Mouse (Mus musculus) stomach, embryonic 14.5 days (tissue): ENCODE results near the gene Strn4. TPM values are rescaled to one million over a fixed set of nuclear protein-coding genes. Genes with fewer than 3 reads are reported as not detected.

Experiments
- ATAC-seq: fragments of 200-750 bp; cut with Nextera tagmentation; 2 replicates; pipeline ENCODE4 v1.8.0; 2017; ENCODE audit warnings: low read depth, moderate TSS enrichment; ENCODE audit not compliant: insufficient number of reproducible peaks, insufficient read depth, low FRiP score
- H3K27ac ChIP-seq: fragments of 300-500 bp; sonication (generic); 2 replicates; pipeline ENCODE4 v1.5.1; 2014; ENCODE audit warnings: mild to moderate bottlenecking, low read length, moderate library complexity, mixed read lengths
- H3K27me3 ChIP-seq: fragments of 300-500 bp; sonication (generic); 2 replicates; pipeline ENCODE4 v1.6.1; 2014; ENCODE audit warnings: low read length, control low read depth, mixed read lengths; ENCODE audit not compliant: control insufficient read depth, insufficient read depth
- H3K36me3 ChIP-seq: fragments of 300-500 bp; sonication (generic); 2 replicates; pipeline ENCODE4 v1.6.1; 2014; ENCODE audit warnings: mild to moderate bottlenecking, control low read depth, low read length, moderate library complexity, mixed read lengths; ENCODE audit not compliant: control insufficient read depth, insufficient read depth
- H3K4me1 ChIP-seq: fragments of 300-500 bp; sonication (generic); 2 replicates; pipeline ENCODE4 v1.6.1; 2014; ENCODE audit warnings: low read length, control low read depth, mixed read lengths; ENCODE audit not compliant: control insufficient read depth, insufficient read depth
- H3K4me2 ChIP-seq: fragments of 300-500 bp; sonication (generic); replicated peaks from 2 replicates; pipeline ENCODE4 v1.6.1; 2014; ENCODE audit warnings: low read depth, low read length, control low read depth
- H3K4me3 ChIP-seq: fragments of 300-500 bp; sonication (generic); 2 replicates; pipeline ENCODE4 v1.5.1; 2014; ENCODE audit warnings: low read depth, low read length, control low read depth
- H3K9ac ChIP-seq: fragments of 300-500 bp; sonication (generic); replicated peaks from 2 replicates; pipeline ENCODE4 v1.6.1; 2014; ENCODE audit warnings: low read depth, mild to moderate bottlenecking, control low read depth, low read length, moderate library complexity, mixed read lengths
- H3K9me3 ChIP-seq: fragments of 300-500 bp; sonication (generic); 2 replicates; pipeline ENCODE4 v1.6.1; 2016; ENCODE audit warnings: low read depth, low read length, control low read depth; ENCODE audit not compliant: control insufficient read depth
- WGBS: fragments of 180-500 bp; shearing (Covaris S2); extraction: QIAGEN DNeasy Blood & Tissue Kit; methylation state at CpG from one replicate; pipeline ENCODE4 v1.1.7; 2014; 5-methylcytosine and 5-hydroxymethylcytosine counted together
- polyA plus RNA-seq: library from polyadenylated mRNA; unstranded; fragments of >200 nt; fragmentation: Nextera tagmentation; extraction: Ambion mirVana; gene quantifications from 2 replicates; pipeline ENCODE4 v1.2.1, GENCODE M21; 2014

The Strn4 gene
- 105 and 120 TPM in 2 replicates for polyA plus RNA-seq

DNA sequence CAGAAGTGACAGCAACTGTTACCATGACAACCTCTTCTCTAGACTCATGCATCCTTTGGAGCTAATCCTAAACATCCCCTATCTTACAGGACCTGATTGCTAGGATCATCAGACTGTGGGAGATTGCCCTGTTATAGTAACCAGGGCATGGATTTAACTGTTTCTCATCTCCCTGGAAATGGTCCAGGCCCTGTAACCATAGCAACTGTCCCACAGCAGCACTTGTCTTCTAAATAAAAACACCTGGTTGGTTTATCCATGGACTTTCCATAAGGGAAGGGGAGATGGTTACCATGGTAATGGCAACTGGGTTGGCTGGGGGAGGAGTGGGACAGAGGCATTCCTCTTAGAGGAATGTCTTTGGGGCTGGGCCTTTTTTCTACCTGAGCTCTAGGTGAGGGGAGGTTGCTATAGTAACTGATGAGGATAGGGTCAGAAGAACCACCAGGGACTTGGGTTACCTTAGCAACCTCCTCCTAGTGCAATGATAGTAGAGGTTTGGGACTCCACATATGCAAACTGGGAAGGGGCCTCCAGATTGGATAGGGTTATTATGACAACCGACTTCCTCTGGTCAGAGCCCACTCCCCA lies at the start of gene Strn4:
Gene Strn4, plus strand, starts transcription at position 539 of the 591 bp plus-strand sequence.
- Histone ChIP-seq H3K4me3 (peak within 1 kb of the TSS; percentile 100), H3K27me3 (peaks cover 3% of the 10 kb centered on the region; the same call in 1 of the 2 replicates), H3K4me1 (peaks cover 37% of the 10 kb centered on the region), H3K4me2 (peak within 1 kb of the TSS; percentile 96), H3K36me3 (no peaks in the 10 kb centered on the region; the same call in 1 of the 2 replicates), H3K27ac (peak within 1 kb of the TSS; percentile 98), H3K9ac (peak within 1 kb of the TSS; percentile 99), H3K9me3 (no peaks in the 10 kb centered on the region)
- no peak for ATAC-seq
- WGBS: 0% methylated on average over 1 of the region's 1 CpGs

DNA sequence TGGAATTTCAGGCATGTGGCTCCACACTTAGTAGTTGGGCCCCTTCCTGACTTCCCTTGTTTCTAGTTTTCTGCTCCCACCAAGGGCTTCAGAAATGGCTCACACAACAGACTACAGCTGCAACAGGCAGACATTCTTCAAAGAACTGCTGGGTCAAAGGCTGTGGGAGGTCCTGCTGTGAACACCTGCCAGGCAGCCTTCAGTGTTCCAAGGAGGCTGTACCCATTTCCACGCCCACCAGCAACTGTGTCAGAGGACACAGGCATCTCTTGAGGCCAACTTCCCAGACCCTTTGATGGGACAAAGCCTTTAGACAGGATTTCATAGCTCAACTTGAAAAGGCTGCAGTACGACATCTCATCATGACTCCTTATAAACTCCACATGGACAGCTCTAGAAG lies 49.2 kb upstream of the Strn4 start:
- peaks cover 3% of the 10 kb centered on the region; the same call in 1 of the 2 replicates for H3K9me3 ChIP-seq
- no peak overlapping the region for H3K9ac ChIP-seq
- no peaks in the 10 kb centered on the region; the same call in 1 of the 2 replicates for H3K4me1 ChIP-seq
- no peak overlapping the region for H3K27ac ChIP-seq
- no peaks in the 10 kb centered on the region for H3K36me3 ChIP-seq
- no peak for ATAC-seq
- no peak overlapping the region for H3K4me3 ChIP-seq
- 44% methylated on average over 2 of the region's 2 CpGs for WGBS
- no peak overlapping the region for H3K4me2 ChIP-seq
- H3K27me3 ChIP-seq: no peaks in the 10 kb centered on the region

DNA sequence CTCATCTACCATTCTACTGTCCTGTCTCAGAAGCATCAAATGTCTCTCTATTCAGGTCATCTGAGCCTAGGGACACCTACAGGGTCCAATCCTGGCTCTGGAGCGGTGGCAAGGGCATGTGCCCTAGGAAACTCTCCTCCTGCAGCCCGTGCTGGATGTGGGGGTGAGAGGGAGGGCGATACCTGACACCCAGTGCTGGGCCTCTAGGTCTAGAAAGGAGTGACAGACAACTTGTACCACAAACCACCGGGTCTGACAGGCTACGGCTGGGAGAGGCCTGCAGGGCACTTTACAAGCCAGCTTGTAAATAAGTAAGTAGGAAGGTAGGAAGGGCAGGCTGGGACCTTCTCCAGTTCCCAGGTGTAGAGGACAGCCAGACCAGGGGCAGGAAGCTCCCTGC lies 39.8 kb upstream of the Strn4 start:
- H3K4me1 ChIP-seq: no peaks in the 10 kb centered on the region

DNA sequence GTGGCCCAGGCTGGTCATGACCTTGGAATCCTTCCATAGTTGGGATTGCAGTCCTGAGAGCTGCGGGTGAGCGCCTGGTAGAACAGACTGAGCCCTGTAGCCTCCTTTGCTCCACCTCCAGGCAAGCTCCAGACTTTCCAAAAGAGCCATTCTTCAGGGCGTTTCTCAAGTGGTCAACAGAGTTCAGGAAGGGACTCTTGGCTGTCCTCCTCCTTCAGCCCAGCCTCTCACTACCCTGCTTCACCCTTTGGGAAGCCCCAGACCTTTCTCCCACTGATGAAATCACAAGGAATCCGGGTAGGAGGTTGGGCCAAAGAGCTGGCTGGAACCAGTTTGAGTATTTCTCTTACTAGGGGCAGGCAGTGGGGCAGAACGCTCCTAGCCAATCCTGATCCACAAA lies 35.6 kb upstream of the Strn4 start:
- no peak overlapping the region for H3K9ac ChIP-seq
- H3K4me3 ChIP-seq: no peak overlapping the region
- WGBS: 68% methylated on average over 5 of the region's 5 CpGs
- no peaks in the 10 kb centered on the region for H3K9me3 ChIP-seq
- no peak overlapping the region for H3K4me2 ChIP-seq
- no peak overlapping the region for H3K27ac ChIP-seq
- H3K4me1 ChIP-seq: peaks cover 14% of the 10 kb centered on the region
- no peaks in the 10 kb centered on the region for H3K36me3 ChIP-seq
- H3K27me3 ChIP-seq: no peaks in the 10 kb centered on the region
- no peak for ATAC-seq

More for the DNA sequence above, 39.8 kb upstream of the Strn4 start:
- Histone ChIP-seq H3K27ac (no peak overlapping the region), H3K27me3 (no peaks in the 10 kb centered on the region), H3K9me3 (peaks cover 7% of the 10 kb centered on the region), H3K4me2 (no peak overlapping the region), H3K36me3 (no peaks in the 10 kb centered on the region), H3K4me3 (no peak overlapping the region), H3K9ac (no peak overlapping the region)
- ATAC-seq: no peak; the same call in 1 of the 2 replicates
- 41% methylated on average over 5 of the region's 5 CpGs for WGBS

DNA sequence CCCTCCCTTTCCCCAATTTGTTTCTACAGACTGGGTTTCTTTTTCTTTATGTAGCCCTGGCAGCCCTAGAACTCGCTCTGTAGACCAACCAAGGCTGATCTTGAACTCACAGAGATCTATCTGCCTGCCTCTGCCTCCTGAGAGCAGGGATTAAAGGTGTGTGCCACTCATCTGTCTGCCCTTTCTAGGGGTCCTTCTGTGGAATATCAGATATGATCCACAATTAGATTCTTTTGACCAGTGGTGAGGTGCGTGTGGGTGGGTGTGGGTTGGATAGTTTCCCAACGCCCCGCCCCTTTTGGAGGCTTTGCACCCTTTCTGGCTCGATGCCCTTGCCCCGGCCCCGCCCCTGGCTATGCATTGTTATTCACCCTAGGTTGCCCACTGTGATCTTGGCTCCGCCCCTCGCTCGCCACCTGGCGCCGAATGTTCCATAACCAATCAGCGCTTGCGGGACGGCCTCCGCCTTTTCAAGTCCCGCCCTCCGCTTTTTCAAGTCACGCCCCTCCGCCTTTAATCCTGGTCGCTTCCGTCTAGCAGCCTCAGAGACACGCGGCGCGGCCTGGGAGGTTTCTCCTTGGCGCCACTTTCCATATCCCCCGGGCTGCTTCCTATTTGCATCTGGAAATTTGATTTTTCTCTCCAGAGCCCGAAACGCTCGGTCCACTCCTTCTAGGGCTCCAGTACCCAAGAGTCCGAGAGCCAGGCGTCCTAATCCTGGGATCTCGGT lies 34.7 kb upstream of the Strn4 start, which contains the start of gene Slc1a5:
Gene Slc1a5, plus strand, starts transcription at position 516 of the 730 bp plus-strand sequence.
- Histone ChIP-seq H3K9ac (peak within 1 kb of the TSS; percentile 47), H3K27ac (peak within 1 kb of the TSS; percentile 52; the same call in 1 of the 2 replicates), H3K4me1 (peaks cover 14% of the 10 kb centered on the region), H3K4me3 (peak within 1 kb of the TSS; percentile 50), H3K9me3 (no peaks in the 10 kb centered on the region), H3K36me3 (no peaks in the 10 kb centered on the region), H3K27me3 (no peaks in the 10 kb centered on the region), H3K4me2 (peak within 1 kb of the TSS; percentile 83)
- 3% methylated on average over 34 of the region's 34 CpGs for WGBS
- peak; percentile 75 for ATAC-seq

DNA sequence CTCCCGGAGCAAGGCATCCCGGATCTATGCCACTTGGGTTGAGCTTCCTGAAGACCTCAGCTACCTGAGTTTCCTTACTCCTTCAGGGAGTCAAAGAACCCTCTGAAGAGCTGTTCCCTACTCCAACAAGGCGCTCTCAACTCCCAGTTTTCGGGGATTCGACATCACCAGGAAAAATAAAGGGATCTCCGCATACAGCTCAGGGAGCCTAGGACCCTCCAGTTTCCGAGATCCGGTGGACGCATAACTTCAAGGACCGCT lies 34.2 kb upstream of the Strn4 start:
- 0% methylated on average over 10 of the region's 10 CpGs for WGBS
- Histone ChIP-seq H3K27me3 (no peaks in the 10 kb centered on the region), H3K4me3 (peak overlapping the region; percentile 50), H3K4me1 (peaks cover 14% of the 10 kb centered on the region), H3K27ac (peak overlapping the region; percentile 52; the same call in 1 of the 2 replicates), H3K4me2 (peak overlapping the region; percentile 83), H3K36me3 (no peaks in the 10 kb centered on the region), H3K9me3 (no peaks in the 10 kb centered on the region), H3K9ac (peak overlapping the region; percentile 47)
- ATAC-seq: peak; percentile 2; the same call in 1 of the 2 replicates

DNA sequence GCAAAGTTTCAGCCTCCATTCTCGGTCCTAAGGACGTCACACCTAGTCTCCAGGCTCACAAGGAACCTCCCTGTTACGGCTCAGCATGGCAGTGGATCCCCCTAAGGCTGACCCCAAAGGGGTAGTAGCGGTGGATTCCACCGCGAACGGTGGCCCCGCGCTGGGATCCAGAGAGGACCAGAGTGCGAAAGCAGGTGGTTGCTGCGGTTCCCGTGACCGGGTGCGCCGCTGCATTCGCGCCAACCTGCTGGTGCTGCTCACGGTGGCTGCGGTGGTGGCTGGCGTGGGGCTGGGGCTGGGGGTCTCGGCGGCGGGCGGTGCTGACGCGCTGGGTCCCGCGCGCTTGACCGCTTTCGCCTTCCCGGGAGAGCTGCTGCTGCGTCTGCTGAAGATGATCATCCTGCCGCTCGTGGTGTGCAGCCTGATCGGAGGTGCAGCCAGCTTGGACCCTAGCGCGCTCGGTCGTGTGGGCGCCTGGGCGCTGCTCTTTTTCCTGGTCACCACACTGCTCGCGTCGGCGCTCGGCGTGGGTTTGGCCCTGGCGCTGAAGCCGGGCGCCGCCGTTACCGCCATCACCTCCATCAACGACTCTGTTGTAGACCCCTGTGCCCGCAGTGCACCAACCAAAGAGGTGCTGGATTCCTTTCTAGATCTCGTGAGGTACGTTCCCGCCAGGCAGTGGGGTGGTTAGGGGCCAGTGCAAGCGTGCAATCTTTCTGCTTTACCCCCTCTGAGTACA lies 33.7 kb upstream of the Strn4 start:
- Histone ChIP-seq H3K4me3 (peak overlapping the region; percentile 50), H3K27ac (peak overlapping the region; percentile 52; the same call in 1 of the 2 replicates), H3K27me3 (no peaks in the 10 kb centered on the region), H3K9me3 (no peaks in the 10 kb centered on the region), H3K9ac (peak overlapping the region; percentile 47), H3K4me2 (peak overlapping the region; percentile 83), H3K4me1 (peaks cover 14% of the 10 kb centered on the region), H3K36me3 (0 out of 2 replicates have a peak, but pooled peaks cover 3% of the 10 kb centered on the region)
- 0 out of 2 replicates have a peak, but pooled peaks have one; percentile 1 for ATAC-seq
- under 1% methylated on average over 60 of the region's 60 CpGs for WGBS

DNA sequence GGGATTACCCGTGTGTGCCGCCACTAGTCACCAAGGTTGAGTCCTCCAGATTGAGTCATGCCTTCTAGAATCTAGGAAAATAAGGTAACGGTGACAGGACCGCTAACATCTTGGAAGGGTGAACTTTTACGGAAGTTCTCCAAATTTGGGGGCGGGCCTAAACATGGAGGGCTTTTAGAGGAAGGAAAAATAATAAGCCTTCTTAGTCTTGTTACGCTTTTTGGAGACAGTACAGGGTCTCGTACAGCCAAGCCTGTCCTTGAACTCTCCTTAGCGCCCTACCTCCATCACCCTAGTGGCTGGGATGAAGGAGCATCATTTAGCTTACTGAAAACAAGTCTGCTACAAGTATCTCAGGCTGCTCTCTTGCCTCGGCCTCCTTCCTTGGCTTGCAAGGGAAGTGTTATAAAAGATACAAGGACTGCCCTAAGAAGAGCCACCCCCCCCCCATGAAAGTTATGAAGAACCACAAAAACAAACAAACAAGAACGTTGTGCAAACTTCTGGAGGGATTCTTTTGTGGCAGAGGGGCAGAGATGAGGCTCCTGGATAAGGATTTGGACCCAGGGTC lies 33.0 kb upstream of the Strn4 start:
- Histone ChIP-seq H3K9ac (peak overlapping the region; percentile 47; the same call in 1 of the 2 replicates), H3K4me3 (peak overlapping the region; percentile 50), H3K36me3 (0 out of 2 replicates have a peak, but pooled peaks cover 3% of the 10 kb centered on the region), H3K27ac (no peak overlapping the region), H3K27me3 (no peaks in the 10 kb centered on the region), H3K4me1 (peaks cover 14% of the 10 kb centered on the region), H3K4me2 (peak overlapping the region; percentile 83), H3K9me3 (no peaks in the 10 kb centered on the region)
- ATAC-seq: no peak
- WGBS: 7% methylated on average over 11 of the region's 11 CpGs
